Mouse (Mus musculus): ENCODE measurements around the gene Nrip1.

DNA sequence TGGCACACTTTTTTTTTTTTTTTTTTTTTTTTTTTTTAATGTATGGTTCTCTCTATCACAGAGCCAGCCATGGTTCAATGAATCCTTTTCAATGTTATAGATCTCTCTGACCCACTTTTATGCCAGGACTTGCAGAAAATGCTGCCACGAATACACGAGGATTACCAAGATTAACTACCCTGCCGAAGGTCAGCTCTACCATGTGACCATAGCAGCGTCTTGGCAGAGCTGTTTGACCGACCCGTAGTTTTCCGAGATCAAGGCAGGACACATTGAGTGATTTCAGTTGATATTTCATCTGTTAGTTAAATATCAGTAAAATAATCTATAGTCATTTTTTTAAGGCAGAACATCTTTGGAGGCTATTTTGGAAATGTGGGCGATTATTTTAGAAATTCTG is 40.0 kb upstream of the Nrip1 start:
- TF ChIP-seq CTCF (IDR thresholded peaks at IDR 0.05; ENCODE audit: low read depth, low read length) (no peak), POLR2A (IDR thresholded peaks at IDR 0.05; ENCODE audit: borderline replicate concordance, low read depth, low read length) (no peak)
